Mouse (Mus musculus): ENCODE results near the gene Prpsap2.
"Not testable (repeated sequence)": the region's sequence is repeated elsewhere in the genome, so short reads cannot be mapped to it uniquely, and the experiment has no call there.

Gene Prpsap2

DNA sequence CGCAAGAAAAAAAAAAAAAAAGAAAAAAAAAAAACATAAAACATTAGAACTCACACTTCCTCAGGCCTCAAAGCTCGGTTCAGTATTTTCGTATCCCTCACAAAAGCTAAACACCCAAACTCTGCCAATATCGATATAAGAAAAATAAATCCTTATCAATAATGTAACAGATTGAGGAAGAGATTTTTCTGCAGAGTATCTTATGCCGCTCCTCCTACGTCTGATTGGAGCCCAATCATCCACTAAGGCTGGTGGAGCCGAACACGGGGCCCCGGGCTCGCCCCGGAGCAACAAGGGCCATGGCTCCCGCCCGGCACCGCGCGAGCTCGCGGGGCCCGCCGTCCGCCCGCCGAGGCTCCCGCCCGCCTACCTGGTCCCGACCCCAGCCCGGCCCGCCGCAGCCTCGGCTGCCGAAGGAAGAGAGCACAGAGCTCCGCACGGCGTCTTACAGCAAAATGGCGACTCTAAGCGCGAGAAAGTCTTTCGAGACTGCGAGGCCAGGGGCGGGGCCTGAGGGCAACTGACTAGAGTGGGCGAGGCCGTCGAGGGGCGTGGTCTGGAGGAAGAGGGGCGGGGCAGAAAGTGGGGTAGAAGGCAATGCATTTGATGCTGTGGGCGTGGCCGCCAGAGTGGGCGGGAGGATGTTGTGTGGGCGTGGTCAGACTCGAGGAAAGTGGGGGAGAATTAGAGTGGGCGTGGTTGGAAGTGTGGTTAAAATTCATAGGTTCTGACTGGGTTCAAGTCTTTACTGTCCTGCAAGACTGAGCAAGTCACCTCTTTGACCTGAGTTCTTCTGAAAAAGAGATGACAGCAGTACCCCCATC is at the start of gene Prpsap2:
Gene Prpsap2, minus strand, starts transcription at position 505 of the 824 bp plus-strand sequence.
- DNase-seq (ENCODE audit: low read depth, low spot score) = peak; percentile 99

DNA sequence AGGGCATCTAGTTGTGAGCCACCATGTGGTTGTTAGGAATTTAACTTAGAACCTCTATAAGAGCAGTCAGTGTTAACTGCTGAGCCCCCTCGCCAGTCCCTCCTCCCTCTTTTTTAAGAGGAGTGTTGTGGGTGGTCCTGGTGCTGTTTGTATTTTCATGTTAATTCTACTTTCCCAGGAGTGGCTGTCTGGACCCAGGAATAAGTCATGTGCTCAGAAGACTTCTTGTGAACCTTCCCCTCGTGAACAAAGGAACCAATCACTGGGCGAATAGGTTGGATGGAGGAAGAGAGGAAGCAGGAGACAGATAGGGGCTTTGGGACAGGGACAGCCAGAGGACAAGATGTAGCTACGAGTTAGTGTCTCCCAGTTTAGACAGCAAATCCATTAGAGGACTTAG is 47.9 kb upstream of the Prpsap2 start:
- no peak for DNase-seq (ENCODE audit: low read depth, low spot score)

DNA sequence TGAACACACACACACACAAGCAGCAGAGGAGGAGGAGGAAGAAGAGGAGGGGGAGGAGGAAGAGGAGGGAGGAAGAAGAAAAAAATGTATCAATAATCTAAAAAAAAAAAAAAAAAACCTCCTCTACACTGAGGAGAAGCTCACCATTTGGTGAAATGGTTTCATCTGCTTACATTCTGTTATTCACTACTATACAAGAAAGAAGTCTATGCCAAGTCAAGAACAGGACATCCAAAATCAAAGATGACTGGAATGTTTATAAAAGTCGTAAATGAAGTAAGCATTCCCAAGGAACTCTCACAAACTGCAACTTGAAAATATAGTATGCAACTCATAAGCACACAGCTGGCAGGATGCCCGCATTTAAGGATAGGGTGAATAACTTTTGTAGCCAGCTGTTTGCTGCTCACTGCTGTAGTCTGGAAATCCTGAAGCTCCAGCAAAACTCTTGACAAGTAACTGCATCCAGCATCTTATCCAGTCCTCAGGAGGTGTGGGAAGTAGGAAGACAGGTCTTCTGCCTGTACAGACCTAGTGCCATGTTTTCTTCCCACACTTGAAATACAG is 46.7 kb upstream of the Prpsap2 start:
- no peak for DNase-seq (ENCODE audit: low read depth, low spot score)

DNA sequence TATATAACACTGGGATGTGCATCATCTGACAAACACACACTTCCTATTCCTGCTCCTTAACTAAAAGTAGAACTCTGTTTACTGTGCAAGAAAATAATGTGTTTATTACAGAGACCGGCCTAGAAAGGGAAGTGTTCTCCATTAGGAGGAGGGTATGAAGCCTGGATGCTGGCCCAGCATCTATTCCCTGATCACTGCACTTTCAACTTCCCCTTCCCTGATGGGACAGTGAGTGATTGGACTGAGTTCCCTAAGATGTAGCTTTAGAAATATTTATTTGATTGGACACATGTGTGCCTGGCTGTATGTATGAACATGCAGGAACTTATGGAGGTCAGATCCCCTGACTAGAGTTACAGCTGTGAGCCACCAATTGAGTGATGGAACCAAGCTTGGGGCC is 31.6 kb upstream of the Prpsap2 start:
- no peak for DNase-seq (ENCODE audit: low read depth, low spot score)

DNA sequence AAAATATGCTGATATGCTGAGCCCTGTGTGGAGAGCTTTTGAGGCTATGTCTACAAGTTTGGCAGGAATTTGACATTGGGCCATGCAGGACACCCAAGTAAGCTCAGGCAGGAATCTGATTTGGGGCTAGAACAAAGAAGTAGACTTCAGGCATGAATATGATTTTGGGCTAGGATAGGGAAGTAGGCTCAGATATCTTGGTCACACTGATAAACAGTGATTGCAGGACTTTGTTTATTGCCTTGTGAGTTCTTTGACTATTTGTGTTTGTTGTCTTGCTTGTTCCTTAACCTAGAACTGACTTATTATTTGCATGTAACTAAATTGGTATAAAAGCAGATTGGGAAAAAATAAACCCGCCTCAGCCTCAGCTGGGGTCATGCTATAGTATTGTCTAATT is 26.7 kb upstream of the Prpsap2 start:
- DNase-seq (ENCODE audit: low read depth, low spot score) = no peak

DNA sequence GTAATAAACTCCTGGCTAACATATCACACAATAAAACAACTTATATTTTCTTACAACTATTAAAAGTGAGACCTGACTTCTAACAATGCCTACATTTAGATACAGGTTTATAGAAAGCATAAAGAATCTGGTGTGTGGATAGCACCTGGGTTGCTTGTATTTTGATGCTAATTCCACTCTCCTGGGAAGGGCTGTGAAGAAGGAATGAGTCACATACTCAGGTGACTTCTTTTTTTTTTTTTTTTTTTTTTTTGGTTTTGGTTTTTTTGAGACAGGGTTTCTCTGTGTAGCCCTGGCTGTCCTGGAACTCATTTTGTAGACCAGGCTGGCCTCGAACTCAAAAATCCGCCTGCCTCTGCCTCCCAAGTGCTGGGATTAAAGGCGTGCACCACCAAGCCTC is 20.6 kb upstream of the Prpsap2 start:
- DNase-seq (ENCODE audit: low read depth, low spot score) = not testable (repeated sequence)

DNA sequence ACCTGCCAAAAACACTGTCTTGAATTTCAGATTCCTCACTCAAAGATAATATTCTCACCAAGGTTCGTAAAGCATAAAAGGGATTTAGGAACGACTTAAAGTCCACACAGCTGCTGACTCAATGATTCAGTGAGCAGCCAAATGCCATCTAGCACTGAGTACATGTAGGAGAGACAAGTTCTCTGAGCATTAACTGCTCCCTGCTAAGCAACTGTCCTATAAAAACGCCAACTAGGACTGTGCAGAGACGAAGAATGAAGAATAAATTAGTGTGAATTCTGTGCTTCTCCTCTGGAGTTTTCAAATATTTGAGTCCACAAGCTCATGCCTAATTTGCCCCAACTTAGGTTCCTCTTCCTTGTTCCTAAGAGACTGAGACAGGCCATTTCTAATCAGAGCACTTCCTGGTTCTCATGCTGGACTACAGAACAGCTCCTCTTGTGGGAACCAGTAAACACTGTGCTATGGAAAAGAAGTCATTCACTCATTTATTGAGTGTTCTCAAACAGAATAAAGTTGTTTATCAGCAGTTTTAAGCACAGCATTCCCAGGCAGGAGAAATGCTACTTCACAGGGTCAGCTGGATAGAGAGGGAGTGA is 12.8 kb upstream of the Prpsap2 start:
- no peak for DNase-seq (ENCODE audit: low read depth, low spot score)

DNA sequence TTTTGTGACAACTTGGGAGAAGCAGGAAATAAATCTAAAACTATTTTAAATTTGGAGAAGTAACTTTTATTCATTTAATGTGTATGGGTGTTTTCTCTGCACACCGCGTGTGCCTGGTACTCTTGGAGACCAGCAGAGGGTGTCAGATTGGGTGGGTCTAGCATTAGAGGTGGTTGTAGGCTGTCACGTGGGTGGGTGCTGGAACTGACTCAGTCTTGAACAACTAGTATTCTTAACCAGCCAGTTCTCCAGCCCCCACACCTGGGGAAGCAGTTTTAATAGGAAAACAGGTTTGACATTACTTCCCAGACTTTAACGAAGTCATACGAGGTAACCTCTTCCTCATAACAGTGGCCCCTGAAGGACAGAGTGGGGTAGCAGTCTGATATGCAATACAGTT is 1.4 kb downstream of the Prpsap2 start:
- DNase-seq (ENCODE audit: low read depth, low spot score) = peak; percentile 85

DNA sequence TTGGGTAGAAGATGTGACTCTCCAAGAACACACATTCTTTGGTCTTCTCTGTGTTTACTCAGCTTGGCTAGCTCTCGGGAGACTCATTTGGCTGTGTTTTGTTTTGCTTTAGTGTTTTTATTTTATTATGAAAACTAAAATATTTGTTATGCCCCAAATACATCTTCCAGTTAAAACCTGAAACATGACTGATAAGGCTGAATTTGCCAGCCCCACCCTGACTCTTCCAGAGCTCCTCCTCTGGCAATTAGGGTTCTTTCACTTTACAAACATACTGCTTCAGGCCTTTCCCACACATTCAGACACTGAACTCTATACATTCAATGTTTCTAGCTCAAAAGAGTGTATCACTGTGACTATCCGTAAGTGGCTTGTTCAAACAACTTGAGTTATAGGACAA is 4.7 kb downstream of the Prpsap2 start:
- DNase-seq (ENCODE audit: low read depth, low spot score) = no peak

DNA sequence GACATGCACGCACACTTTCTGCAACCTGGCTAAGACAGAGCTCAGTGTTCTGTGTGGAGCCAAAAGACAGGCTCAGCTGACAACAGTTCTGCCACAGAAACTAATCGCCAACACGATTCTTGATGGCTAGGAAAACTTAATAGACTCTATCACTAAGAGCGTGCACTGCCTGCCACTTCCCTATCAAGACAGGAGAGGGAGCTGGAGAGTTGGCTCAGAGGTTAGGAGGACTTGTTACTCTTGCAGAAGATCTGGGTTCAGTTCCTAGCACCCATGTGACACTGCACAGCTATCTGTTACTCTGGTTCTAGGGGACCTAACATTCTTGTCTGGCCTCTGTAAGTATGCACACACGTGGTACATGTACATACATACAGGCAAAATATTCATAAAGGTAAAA is 10.3 kb downstream of the Prpsap2 start:
- DNase-seq (ENCODE audit: low read depth, low spot score) = peak; percentile 52

DNA sequence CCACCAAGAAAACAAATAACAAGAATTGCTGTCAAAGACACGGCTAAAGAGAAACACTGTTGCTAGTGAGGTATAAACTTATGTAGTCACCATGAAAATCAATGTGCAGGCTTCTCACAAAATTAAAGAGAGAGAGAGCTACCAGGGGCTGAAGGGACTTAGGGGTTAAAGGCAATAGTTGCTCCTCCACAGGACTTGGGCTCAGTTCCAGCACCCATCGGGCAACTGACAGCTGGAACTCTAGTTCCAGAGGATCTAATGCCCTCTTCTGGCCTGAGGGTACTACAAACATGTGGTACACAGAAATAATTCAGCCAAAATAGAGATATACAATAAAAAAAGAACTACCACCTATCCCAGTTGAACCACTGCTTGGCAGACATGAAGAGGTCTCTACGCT is 14.7 kb downstream of the Prpsap2 start:
- DNase-seq (ENCODE audit: low read depth, low spot score) = no peak

DNA sequence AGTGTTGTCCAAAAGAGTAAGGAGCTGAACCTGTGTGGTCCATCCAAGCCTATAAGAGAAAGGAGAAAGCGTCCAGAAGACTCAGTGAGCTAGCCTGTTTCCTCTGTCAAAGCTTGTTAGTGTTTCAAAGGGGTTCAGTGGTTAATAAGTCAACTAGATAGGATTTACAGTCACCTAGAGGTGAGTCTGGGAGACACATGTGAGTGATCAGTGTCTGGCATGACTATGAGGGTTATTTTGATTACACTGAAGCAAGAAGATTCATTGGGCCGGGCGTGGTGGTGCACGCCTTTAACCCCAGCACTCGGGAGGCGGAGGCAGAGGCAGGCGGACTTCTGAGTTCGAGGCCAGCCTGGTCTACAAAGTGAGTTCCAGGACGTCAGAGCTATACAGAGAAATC is 16.1 kb downstream of the Prpsap2 start:
- DNase-seq (ENCODE audit: low read depth, low spot score) = no peak

DNA sequence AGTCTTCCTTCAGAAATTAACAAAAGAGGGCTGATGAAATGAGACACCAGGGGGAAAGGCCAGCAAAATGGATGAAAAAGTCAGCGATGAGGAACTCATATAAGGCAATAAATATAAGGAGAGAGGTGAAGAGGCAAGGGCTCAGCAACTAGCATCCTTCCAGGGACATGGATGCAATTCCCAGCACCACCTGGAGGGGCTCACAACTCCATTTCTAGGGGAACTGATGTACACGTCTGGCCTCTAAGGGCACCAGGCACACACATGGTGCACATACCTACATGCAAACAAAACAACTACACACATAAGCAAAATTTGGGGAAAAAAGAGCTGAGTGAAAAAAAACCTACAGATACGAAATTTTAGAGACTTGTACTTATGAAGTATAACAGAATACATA is 17.4 kb downstream of the Prpsap2 start:
- DNase-seq (ENCODE audit: low read depth, low spot score) = no peak

DNA sequence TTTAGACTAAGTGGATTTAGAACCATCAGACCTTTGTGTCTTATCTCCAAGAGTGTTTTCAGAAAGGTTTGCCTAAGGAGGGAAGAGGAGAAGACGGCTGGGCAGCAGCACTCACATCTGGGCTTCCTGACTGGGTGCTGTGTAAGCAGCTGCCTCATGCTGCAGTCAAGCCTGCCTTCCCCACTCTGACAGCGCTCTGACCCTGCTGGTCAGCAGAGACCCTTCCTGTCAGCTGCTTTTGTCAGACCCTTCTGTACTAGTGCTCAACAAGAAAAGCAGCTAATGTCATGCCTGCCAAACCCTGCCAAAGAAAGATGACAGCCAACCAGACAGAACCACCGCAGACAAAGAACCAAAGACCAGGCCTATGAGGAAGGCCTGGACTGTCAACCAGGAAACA is 18.1 kb downstream of the Prpsap2 start:
- no peak for DNase-seq (ENCODE audit: low read depth, low spot score)

DNA sequence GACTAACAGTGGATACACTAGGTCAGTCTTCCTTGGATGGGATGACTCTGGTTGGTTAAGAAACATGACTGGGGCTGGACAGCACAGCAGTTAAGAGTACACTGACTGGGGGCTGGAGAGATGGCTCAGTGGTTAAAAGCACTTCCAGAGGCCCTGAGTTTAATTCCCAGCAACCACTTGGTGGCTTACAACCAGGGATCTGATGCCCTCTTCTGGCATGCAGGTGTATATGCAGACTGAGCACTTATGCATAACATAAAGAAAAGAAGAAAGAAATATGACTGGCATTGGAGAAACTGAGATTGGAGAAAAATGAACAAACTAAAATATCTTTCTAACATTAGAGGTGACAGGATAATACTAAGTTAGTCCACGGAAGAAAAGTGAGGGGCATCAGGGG is 21.4 kb downstream of the Prpsap2 start:
- peak; percentile 10 for DNase-seq (ENCODE audit: low read depth, low spot score)

DNA sequence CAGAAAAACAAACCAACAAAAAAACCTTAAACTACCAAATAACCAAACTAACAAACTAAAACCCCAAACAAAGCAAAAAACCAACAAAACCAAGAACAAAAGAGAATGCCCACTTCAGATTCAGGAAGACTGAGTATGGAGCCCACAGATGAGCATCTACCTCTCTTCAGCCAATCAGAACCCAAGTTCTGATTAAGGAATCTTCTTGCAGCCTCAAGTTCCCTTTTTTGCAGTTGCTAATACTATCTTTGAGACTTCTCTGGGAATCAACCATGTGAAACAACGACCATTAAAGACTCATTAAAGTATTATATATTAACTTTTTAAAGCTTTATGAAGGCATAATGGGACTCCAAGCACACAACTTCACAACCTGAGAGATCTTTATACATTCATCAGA is 24.6 kb downstream of the Prpsap2 start:
- peak; percentile 46 for DNase-seq (ENCODE audit: low read depth, low spot score)

DNA sequence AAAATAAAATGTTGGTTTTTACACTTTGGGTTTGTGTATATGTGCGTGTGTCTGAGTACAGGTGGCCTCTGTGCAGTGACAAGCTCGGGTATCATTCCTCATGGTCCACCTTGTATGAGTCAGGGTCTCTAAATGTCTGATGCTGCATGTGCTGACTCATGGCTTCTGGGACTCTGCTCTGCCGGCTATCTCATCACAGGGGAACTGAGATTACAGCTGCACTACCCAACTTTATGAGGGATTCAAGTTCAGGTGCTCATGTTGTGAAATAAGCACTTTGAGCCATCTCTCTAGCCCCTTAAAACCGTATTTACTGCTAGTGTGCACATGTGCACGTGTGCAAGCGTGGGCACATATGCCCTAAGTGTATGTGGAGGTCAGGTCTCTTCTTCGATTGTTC is 29.2 kb downstream of the Prpsap2 start:
- no peak for DNase-seq (ENCODE audit: low read depth, low spot score)

DNA sequence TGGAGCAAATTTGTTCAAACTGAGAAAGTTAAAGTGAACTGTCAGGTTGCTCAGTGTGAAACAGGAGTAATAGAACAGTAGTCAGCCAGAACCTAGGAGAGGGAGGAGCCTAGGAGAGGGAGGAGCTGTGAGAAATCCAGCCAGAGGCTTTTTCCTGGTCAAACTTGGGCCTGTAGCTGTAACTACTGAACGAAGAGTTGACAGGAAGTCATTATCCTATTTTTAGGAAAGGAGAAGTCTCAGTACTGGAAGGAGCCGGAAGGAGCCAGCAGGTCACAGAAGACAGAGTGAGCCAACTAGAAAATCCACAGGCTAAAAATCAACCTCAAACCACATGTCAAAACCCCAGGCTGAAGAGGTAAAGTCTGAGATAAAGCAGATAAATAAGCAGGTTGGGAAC is 33.9 kb downstream of the Prpsap2 start:
- DNase-seq (ENCODE audit: low read depth, low spot score) = no peak

DNA sequence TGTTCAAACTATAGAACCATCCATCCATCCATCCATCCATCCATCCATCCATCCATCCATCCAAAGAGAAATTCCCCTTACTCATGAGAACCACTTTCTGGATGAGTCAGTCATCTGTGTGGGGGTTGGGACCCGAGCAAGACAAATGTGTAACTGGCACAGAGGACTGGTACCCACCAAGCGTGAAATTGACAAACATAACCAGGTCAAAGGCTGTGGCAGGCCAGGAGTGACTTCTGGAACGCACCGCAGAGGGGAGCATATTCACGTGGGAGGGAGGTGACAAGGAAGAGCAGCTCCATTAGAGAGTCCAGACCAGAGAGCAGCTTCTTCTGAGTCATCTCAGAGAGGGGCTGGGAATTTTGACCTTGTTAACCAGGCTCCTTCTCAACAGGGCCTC is 39.8 kb downstream of the Prpsap2 start:
- no peak for DNase-seq (ENCODE audit: low read depth, low spot score)

DNA sequence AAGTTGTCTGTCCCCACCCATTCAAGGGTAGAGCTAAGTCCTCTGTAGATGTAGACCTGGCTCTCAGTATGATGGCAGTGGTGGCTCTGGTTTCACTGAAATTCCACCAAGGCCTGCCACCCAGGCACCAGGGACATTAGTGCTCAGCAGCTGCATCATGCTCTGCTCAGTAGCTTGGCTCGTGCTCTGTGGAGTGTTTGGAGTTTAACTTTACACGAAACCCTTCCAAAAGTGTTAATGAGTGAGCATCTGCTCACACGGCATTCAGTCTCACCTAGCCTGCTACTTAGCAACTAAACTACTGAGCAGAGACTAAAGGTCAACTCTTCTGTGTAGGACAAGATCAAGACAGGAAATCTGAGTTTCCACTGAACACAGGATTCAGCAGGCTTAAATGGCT is 41.3 kb downstream of the Prpsap2 start, which contains the start of gene Slc5a10:
Gene Slc5a10, minus strand, starts transcription at position 191 of the 400 bp plus-strand sequence.
- DNase-seq (ENCODE audit: low read depth, low spot score) = no peak

DNA sequence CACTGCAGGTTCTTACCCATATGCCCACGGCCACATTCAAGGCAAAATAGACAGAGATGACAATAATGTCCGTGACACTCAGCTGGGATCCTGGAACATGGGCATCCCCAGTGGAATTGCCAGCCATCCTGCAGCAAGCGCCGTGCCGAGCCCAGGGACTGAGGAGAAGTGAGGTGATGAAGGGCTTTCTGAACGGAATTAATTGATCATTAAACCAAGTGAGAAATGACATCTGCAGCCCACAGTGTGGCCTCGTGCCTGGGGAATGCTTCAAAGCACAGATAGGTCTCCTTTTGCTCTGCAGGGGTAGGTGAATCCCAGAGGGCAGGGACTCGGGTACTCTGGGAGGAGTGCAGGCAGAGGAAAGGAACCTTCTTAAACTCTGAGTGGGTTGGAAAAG is 42.1 kb downstream of the Prpsap2 start:
- DNase-seq (ENCODE audit: low read depth, low spot score) = no peak

DNA sequence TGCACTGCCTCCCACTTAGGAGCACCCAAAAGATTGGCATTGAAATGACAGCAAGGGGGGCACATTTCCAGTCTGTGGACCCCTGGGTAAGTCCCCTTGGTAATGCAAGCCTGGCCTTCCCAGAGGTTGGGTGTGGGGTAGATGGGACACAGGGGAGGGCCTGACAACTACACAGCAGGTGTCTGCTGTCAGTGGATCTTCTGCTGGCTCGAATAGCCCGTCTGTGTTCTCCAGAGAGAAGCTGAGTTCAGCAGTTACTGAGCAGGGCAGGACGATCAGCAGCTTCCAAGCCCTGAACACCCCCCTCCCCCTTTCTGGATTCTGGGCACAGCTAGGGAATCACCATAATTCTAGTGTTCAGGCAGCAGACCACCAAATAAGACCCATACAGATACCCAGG is 42.5 kb downstream of the Prpsap2 start:
- DNase-seq (ENCODE audit: low read depth, low spot score) = no peak

DNA sequence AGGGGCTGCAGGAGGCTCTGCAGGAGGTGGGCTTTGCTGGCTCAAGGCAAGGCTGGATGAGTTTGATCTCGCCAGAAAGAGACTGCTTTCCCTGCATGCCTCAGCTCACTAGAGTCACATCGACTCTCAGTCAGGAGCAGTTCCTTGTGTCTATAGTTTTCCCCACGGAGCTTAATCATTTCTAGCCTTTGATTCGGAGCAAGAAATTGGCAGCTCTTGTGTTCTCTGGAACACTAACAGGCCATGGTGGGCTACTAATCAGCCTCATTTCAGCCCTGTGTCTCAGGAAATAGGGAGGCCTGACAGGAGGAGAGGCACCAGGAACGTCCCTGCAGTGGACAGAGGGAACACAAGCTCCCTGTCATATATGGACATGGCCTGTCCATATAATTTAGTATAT is 43.9 kb downstream of the Prpsap2 start:
- DNase-seq (ENCODE audit: low read depth, low spot score) = no peak
